Mouse (Mus musculus): ENCODE data around the gene Ndufs7.

DNA sequence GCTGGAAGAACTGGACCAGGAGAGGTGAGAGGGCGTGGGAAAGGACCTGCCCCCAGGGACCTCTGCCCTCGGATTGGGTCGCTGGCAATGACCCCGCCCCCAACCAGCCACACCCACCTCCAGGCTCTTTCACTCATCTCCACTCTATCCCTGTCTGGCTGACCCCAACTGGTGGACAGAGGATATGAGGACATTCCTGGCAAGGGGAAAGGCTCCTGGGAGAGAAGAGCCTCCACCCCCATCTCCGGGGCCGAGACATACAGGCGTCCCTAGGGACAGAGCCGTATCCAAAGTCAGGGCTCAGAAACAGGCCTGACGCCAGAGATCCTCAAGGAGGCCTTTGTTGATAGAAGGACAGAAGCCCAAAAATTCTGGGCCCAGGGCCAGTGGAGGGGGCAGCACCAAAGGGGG lies 53.6 kb downstream of the Ndufs7 start:
- TF ChIP-seq TBP (conservative IDR thresholded peaks at IDR 0.05; ENCODE audit: low read depth, low read length) = no peak
- no peak for TF ChIP-seq EP300 (IDR thresholded peaks at IDR 0.05; ENCODE audit: low read length)
- TF ChIP-seq MAX (IDR thresholded peaks at IDR 0.05; ENCODE audit: low read length) = no peak
- no peak for TF ChIP-seq ETS1 (conservative IDR thresholded peaks at IDR 0.05; ENCODE audit: low read depth, low read length)
- TF ChIP-seq CTCF (conservative IDR thresholded peaks at IDR 0.05 in 1 of 2, IDR thresholded peaks at IDR 0.05 in 1 of 2; ENCODE audit: low read depth in 2 of 2, low read length in 2 of 2) = no peak
- TF ChIP-seq POLR2A (IDR thresholded peaks at IDR 0.05; ENCODE audit: low read depth, low read length) = no peak
- TF ChIP-seq HCFC1 (IDR thresholded peaks at IDR 0.05; ENCODE audit: low read depth, low read length) = no peak
- TF ChIP-seq ZKSCAN1 (IDR thresholded peaks at IDR 0.05; ENCODE audit: borderline replicate concordance, low read depth, low read length) = no peak
- TF ChIP-seq POLR2AphosphoS2 (IDR thresholded peaks at IDR 0.05; ENCODE audit: low read depth, low read length) = no peak
- TF ChIP-seq ZNF384 (IDR thresholded peaks at IDR 0.05; ENCODE audit: low read depth, low read length) = no peak
- no peak for TF ChIP-seq RCOR1 (conservative IDR thresholded peaks at IDR 0.05; ENCODE audit: low read depth, low read length)
- no peak for TF ChIP-seq MAFK (IDR thresholded peaks at IDR 0.05; ENCODE audit: insufficient replicate concordance, low read length)
